Mouse (Mus musculus): ENCODE measurements around the gene Mrpl14. TPM values are rescaled to one million over a fixed set of nuclear protein-coding genes. Genes with fewer than 3 reads are reported as not detected.

Mrpl14 gene
- polyA plus RNA-seq, 1 experiment from 2014 or later, result 126 TPM

GRCm38 (mm10) chr17:45703187-45703586 is 17.1 kb downstream of the Mrpl14 start:
- Histone ChIP-seq H3K4me2 (no peak overlapping the region), H3K4me3 (no peak overlapping the region), H3K27me3 (replicated peaks) (no peaks in the 10 kb centered on the region), H3K9me3 (no peaks in the 10 kb centered on the region), H3K36me3 (peaks cover 11% of the 10 kb centered on the region), H3K4me1 (peaks cover 19% of the 10 kb centered on the region), H3K9ac (no peak overlapping the region), H3K27ac (replicated peaks) (no peak overlapping the region)
- ATAC-seq (ENCODE audit: extremely low read depth, insufficient number of reproducible peaks, low FRiP score, low TSS enrichment), result no peak
- WGBS, result 47% methylated on average over 7 of the region's 7 CpGs

GRCm38 (mm10) chr17:45706796-45707195 is 20.7 kb downstream of the Mrpl14 start:
- peaks cover 20% of the 10 kb centered on the region for H3K4me1 ChIP-seq
- no peaks in the 10 kb centered on the region for H3K9me3 ChIP-seq
- no peak overlapping the region for H3K9ac ChIP-seq
- H3K36me3 ChIP-seq, result no peaks in the 10 kb centered on the region
- H3K27me3 ChIP-seq (replicated peaks), result no peaks in the 10 kb centered on the region
- no peak for ATAC-seq (ENCODE audit: extremely low read depth, insufficient number of reproducible peaks, low FRiP score, low TSS enrichment)
- H3K4me2 ChIP-seq, result no peak overlapping the region
- no peak overlapping the region for H3K27ac ChIP-seq (replicated peaks)
- H3K4me3 ChIP-seq, result no peak overlapping the region
- WGBS, result 67% methylated on average over 5 of the region's 5 CpGs

- Histone ChIP-seq H3K36me3 (no peaks in the 10 kb centered on the region), H3K4me3 (no peak overlapping the region), H3K27me3 (replicated peaks) (no peaks in the 10 kb centered on the region), H3K4me1 (peaks cover 20% of the 10 kb centered on the region), H3K4me2 (no peak overlapping the region), H3K27ac (replicated peaks) (no peak overlapping the region), H3K9me3 (no peaks in the 10 kb centered on the region), H3K9ac (no peak overlapping the region)
- 23% methylated on average over 3 of the region's 3 CpGs for WGBS
- no peak for ATAC-seq (ENCODE audit: extremely low read depth, insufficient number of reproducible peaks, low FRiP score, low TSS enrichment)
These were observed 21.3 kb downstream of the Mrpl14 start for GRCm38 (mm10) chr17:45707376-45707775.

- H3K4me2 ChIP-seq, result no peak overlapping the region
- H3K27ac ChIP-seq (replicated peaks), result no peak overlapping the region
- no peak overlapping the region for H3K9ac ChIP-seq
- peaks cover 20% of the 10 kb centered on the region for H3K4me1 ChIP-seq
- H3K27me3 ChIP-seq (replicated peaks), result no peaks in the 10 kb centered on the region
- ATAC-seq (ENCODE audit: extremely low read depth, insufficient number of reproducible peaks, low FRiP score, low TSS enrichment), result no peak
- WGBS, result 74% methylated on average over 8 of the region's 8 CpGs
- H3K9me3 ChIP-seq, result no peaks in the 10 kb centered on the region
- H3K4me3 ChIP-seq, result no peak overlapping the region
- H3K36me3 ChIP-seq, result no peaks in the 10 kb centered on the region
These were observed 22.1 kb downstream of the Mrpl14 start for GRCm38 (mm10) chr17:45708179-45708578.

GRCm38 (mm10) chr17:45709829-45710228 is 23.7 kb downstream of the Mrpl14 start:
- H3K4me1 ChIP-seq, result peaks cover 20% of the 10 kb centered on the region
- 26% methylated on average over 3 of the region's 3 CpGs for WGBS
- ATAC-seq (ENCODE audit: extremely low read depth, insufficient number of reproducible peaks, low FRiP score, low TSS enrichment), result no peak

GRCm38 (mm10) chr17:45710407-45710806 is 24.3 kb downstream of the Mrpl14 start:
- no peak overlapping the region for H3K27ac ChIP-seq (replicated peaks)
- no peak overlapping the region for H3K4me2 ChIP-seq
- H3K9ac ChIP-seq, result no peak overlapping the region
- H3K4me3 ChIP-seq, result no peak overlapping the region
- H3K36me3 ChIP-seq, result no peaks in the 10 kb centered on the region
- peaks cover 20% of the 10 kb centered on the region for H3K4me1 ChIP-seq
- no peaks in the 10 kb centered on the region for H3K27me3 ChIP-seq (replicated peaks)
- 59% methylated on average over 8 of the region's 8 CpGs for WGBS
- no peak for ATAC-seq (ENCODE audit: extremely low read depth, insufficient number of reproducible peaks, low FRiP score, low TSS enrichment)
- no peaks in the 10 kb centered on the region for H3K9me3 ChIP-seq

More at GRCm38 (mm10) chr17:45709829-45710228, 23.7 kb downstream of the Mrpl14 start:
- no peaks in the 10 kb centered on the region for H3K36me3 ChIP-seq
- H3K9me3 ChIP-seq, result no peaks in the 10 kb centered on the region
- H3K4me3 ChIP-seq, result no peak overlapping the region
- no peak overlapping the region for H3K27ac ChIP-seq (replicated peaks)
- H3K27me3 ChIP-seq (replicated peaks), result no peaks in the 10 kb centered on the region
- H3K4me2 ChIP-seq, result no peak overlapping the region
- no peak overlapping the region for H3K9ac ChIP-seq

- Histone ChIP-seq H3K9me3 (no peaks in the 10 kb centered on the region), H3K9ac (no peak overlapping the region), H3K27me3 (replicated peaks) (no peaks in the 10 kb centered on the region), H3K4me3 (no peak overlapping the region), H3K27ac (replicated peaks) (no peak overlapping the region), H3K4me2 (no peak overlapping the region), H3K4me1 (peaks cover 20% of the 10 kb centered on the region), H3K36me3 (no peaks in the 10 kb centered on the region)
- ATAC-seq (ENCODE audit: extremely low read depth, insufficient number of reproducible peaks, low FRiP score, low TSS enrichment), result no peak
- 58% methylated on average over 3 of the region's 3 CpGs for WGBS
These were observed 25.4 kb downstream of the Mrpl14 start for GRCm38 (mm10) chr17:45711525-45711924.

- H3K36me3 ChIP-seq, result no peaks in the 10 kb centered on the region
- no peaks in the 10 kb centered on the region for H3K9me3 ChIP-seq
- 5% methylated on average over 10 of the region's 10 CpGs for WGBS
- H3K9ac ChIP-seq, result no peak overlapping the region
- no peak overlapping the region for H3K4me3 ChIP-seq
- H3K4me2 ChIP-seq, result no peak overlapping the region
- no peak for ATAC-seq (ENCODE audit: extremely low read depth, insufficient number of reproducible peaks, low FRiP score, low TSS enrichment)
- peaks cover 3% of the 10 kb centered on the region for H3K4me1 ChIP-seq
- peaks cover 3% of the 10 kb centered on the region; the same call in 1 of the 2 replicates for H3K27me3 ChIP-seq (replicated peaks)
- no peak overlapping the region for H3K27ac ChIP-seq (replicated peaks)
These were observed 32.2 kb downstream of the Mrpl14 start for GRCm38 (mm10) chr17:45718323-45718722.

GRCm38 (mm10) chr17:45723732-45724573 is 37.8 kb downstream of the Mrpl14 start:
- Histone ChIP-seq H3K9ac (peak overlapping the region; percentile 79), H3K4me1 (peaks cover 25% of the 10 kb centered on the region), H3K4me3 (peak overlapping the region; percentile 50), H3K36me3 (no peaks in the 10 kb centered on the region), H3K27ac (replicated peaks) (peak overlapping the region; percentile 60), H3K9me3 (no peaks in the 10 kb centered on the region), H3K27me3 (replicated peaks) (no peaks in the 10 kb centered on the region; the same call in 1 of the 2 replicates), H3K4me2 (peak overlapping the region; percentile 72)
- no peak for ATAC-seq (ENCODE audit: extremely low read depth, insufficient number of reproducible peaks, low FRiP score, low TSS enrichment)
- 5% methylated on average over 25 of the region's 25 CpGs for WGBS

GRCm38 (mm10) chr17:45724574-45724921 is 38.4 kb downstream of the Mrpl14 start:
- Histone ChIP-seq H3K27ac (replicated peaks) (no peak overlapping the region), H3K4me1 (peaks cover 31% of the 10 kb centered on the region), H3K4me3 (no peak overlapping the region), H3K9ac (no peak overlapping the region), H3K9me3 (no peaks in the 10 kb centered on the region), H3K27me3 (replicated peaks) (no peaks in the 10 kb centered on the region; the same call in 1 of the 2 replicates), H3K4me2 (no peak overlapping the region; the same call in 1 of the 2 replicates), H3K36me3 (no peaks in the 10 kb centered on the region)
- ATAC-seq (ENCODE audit: extremely low read depth, insufficient number of reproducible peaks, low FRiP score, low TSS enrichment), result no peak
- WGBS, result 82% methylated on average over 10 of the region's 10 CpGs

GRCm38 (mm10) chr17:45726249-45726648 is 40.1 kb downstream of the Mrpl14 start:
- H3K36me3 ChIP-seq, result no peaks in the 10 kb centered on the region
- H3K4me1 ChIP-seq, result peaks cover 38% of the 10 kb centered on the region
- H3K4me3 ChIP-seq, result no peak overlapping the region
- no peak overlapping the region for H3K27ac ChIP-seq (replicated peaks)
- no peak for ATAC-seq (ENCODE audit: extremely low read depth, insufficient number of reproducible peaks, low FRiP score, low TSS enrichment)
- 65% methylated on average over 7 of the region's 7 CpGs for WGBS
- H3K27me3 ChIP-seq (replicated peaks), result peaks cover 5% of the 10 kb centered on the region; the same call in 1 of the 2 replicates
- H3K9me3 ChIP-seq, result no peaks in the 10 kb centered on the region
- 0 out of 2 replicates have a peak overlapping the region, but pooled peaks have one; percentile 6 for H3K9ac ChIP-seq
- no peak overlapping the region for H3K4me2 ChIP-seq

GRCm38 (mm10) chr17:45727481-45727880 is 41.4 kb downstream of the Mrpl14 start:
- Histone ChIP-seq H3K27me3 (replicated peaks) (peaks cover 17% of the 10 kb centered on the region), H3K27ac (replicated peaks) (no peak overlapping the region), H3K9ac (no peak overlapping the region), H3K9me3 (no peaks in the 10 kb centered on the region), H3K4me2 (no peak overlapping the region), H3K4me1 (peaks cover 38% of the 10 kb centered on the region), H3K4me3 (no peak overlapping the region), H3K36me3 (no peaks in the 10 kb centered on the region)
- WGBS, result 86% methylated on average over 2 of the region's 2 CpGs
- no peak for ATAC-seq (ENCODE audit: extremely low read depth, insufficient number of reproducible peaks, low FRiP score, low TSS enrichment)

Measured in heart, embryonic 13.5 days (tissue).